9 mouse cellular contexts compared by ENCODE assay signal in the genomic region with DNA sequence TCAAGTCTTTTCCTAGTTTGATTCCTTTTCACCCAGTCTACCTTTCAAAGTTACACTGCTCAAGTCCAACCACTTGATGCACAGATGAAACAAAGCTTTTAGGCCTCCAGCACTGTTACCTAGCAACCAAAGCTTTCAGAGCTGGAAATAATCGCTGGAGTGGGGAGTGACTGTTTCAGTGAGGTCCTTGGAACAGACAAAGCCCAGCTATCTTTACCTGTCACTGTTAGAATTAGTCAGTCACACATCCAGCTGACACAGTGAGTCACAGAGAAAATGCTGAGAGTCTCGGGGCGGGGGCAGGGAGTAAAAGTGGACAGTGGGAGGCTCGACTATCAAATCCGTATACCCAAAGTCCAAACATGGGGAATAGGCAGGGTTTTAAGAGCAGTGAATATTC. TPM values are rescaled to one million over a fixed set of nuclear protein-coding genes. Genes with fewer than 3 reads are reported as not detected.
DNase-seq lines count a peak whose midpoint lies in the region; ATAC-seq lines count a peak whose summit lies in the region.
"Had no signal": no experiment of that assay in that cellular context is flagged by ENCODE, and none has a peak within 500 bp of the region (broad histone marks: within the 10 kb centered on the region; RNA-seq: fewer than 3 reads in every experiment).

No protein-coding gene starts in this region.

- intact Hi-C loops in heart, postnatal 36 days (cut with DNase I) = no loop called here

- H3K4me1 ChIP-seq in heart, embryonic 12.5 days (replicated peaks) = peaks cover 20% of the 10 kb centered on the region
- peaks cover 11% of the 10 kb centered on the region for H3K4me1 ChIP-seq in forebrain, embryonic 15.5 days
- peaks cover 13% of the 10 kb centered on the region for H3K4me1 ChIP-seq in midbrain, embryonic 12.5 days
- H3K4me1 ChIP-seq: limb, embryonic 12.5 days had no signal

- no peak overlapping the region for H3K9ac ChIP-seq in heart, embryonic 12.5 days
- no peak overlapping the region for H3K9ac ChIP-seq in forebrain, embryonic 15.5 days (replicated peaks)
- H3K9ac ChIP-seq in midbrain, embryonic 12.5 days (replicated peaks) = no peak overlapping the region
- H3K9ac ChIP-seq: limb, embryonic 12.5 days had no signal

- no peak overlapping the region for H3K4me3 ChIP-seq in heart, embryonic 12.5 days
- H3K4me3 ChIP-seq in forebrain, embryonic 15.5 days = no peak overlapping the region
- H3K4me3 ChIP-seq in midbrain, embryonic 12.5 days = no peak overlapping the region
- H3K4me3 ChIP-seq: limb, embryonic 12.5 days had no signal

- peak overlapping the region; percentile 85 for H3K27ac ChIP-seq in heart, embryonic 12.5 days (ENCODE audit: poor library complexity, severe bottlenecking)
- H3K27ac ChIP-seq in forebrain, embryonic 15.5 days (replicated peaks) = peak overlapping the region; percentile 66
- no peak overlapping the region for H3K27ac ChIP-seq in midbrain, embryonic 12.5 days (replicated peaks)
- H3K27ac ChIP-seq: limb, embryonic 12.5 days had no signal

- H3K36me3 ChIP-seq in heart, embryonic 12.5 days = peaks cover 5% of the 10 kb centered on the region
- H3K36me3 ChIP-seq in forebrain, embryonic 15.5 days = no peaks in the 10 kb centered on the region
- H3K36me3 ChIP-seq in midbrain, embryonic 12.5 days = peaks cover 4% of the 10 kb centered on the region; the same call in 1 of the 2 replicates

- 17% methylated on average over 5 of the region's 5 CpGs for WGBS in heart, embryonic 12.5 days
- WGBS in forebrain, embryonic 15.5 days = 8% methylated on average over 5 of the region's 5 CpGs
- WGBS in midbrain, embryonic 12.5 days = 23% methylated on average over 5 of the region's 5 CpGs

- peaks cover 13% of the 10 kb centered on the region; the same call in 1 of the 2 replicates for H3K27me3 ChIP-seq in heart, embryonic 12.5 days (replicated peaks)
- H3K27me3 ChIP-seq in forebrain, embryonic 15.5 days = no peaks in the 10 kb centered on the region
- peaks cover 3% of the 10 kb centered on the region for H3K27me3 ChIP-seq in midbrain, embryonic 12.5 days
- H3K27me3 ChIP-seq: limb, embryonic 12.5 days had no signal

- 0 out of 2 replicates have a peak overlapping the region, but pooled peaks have one; percentile 1 for H3K4me2 ChIP-seq in heart, embryonic 12.5 days
- H3K4me2 ChIP-seq in forebrain, embryonic 15.5 days (replicated peaks) = no peak overlapping the region
- H3K4me2 ChIP-seq in midbrain, embryonic 12.5 days (replicated peaks) = peak overlapping the region; percentile 8; the same call in 1 of the 2 replicates
- H3K4me2 ChIP-seq: limb, embryonic 12.5 days had no signal

- ATAC-seq in heart, embryonic 12.5 days (ENCODE audit: insufficient number of reproducible peaks, low FRiP score) = peak; percentile 52; the same call in 1 of the 2 replicates
- peak; percentile 53 for ATAC-seq in forebrain, embryonic 15.5 days (replicated peaks)
- ATAC-seq in midbrain, embryonic 12.5 days (ENCODE audit: low FRiP score, low read depth) = peak; percentile 62; the same call in 1 of the 2 replicates

- H3K9me3 ChIP-seq in heart, embryonic 12.5 days (replicated peaks) = no peaks in the 10 kb centered on the region
- no peaks in the 10 kb centered on the region for H3K9me3 ChIP-seq in forebrain, embryonic 15.5 days
- H3K9me3 ChIP-seq in midbrain, embryonic 12.5 days = no peaks in the 10 kb centered on the region
- H3K9me3 ChIP-seq: limb, embryonic 12.5 days had no signal

- DNase-seq in heart, postnatal 36 days = no peak
- DNase-seq in ZHBTc4 (ENCODE audit: low read depth, low spot score) = peak; percentile 47
- DNase-seq in kidney, adult 11 months = no peak
- no peak for DNase-seq in layer of hippocampus, adult 8-10 months (ENCODE audit: low spot score in 2 of 2)
- no peak for DNase-seq in cerebellum, postnatal 14 days

RNA-seq across cellular contexts. Expression of gene Wfs1, which starts 28.5 kb away (rescaled TPM):
- polyA plus RNA-seq in heart, embryonic 12.5 days (2016; fragmentation: Nextera tagmentation; extraction: Ambion mirVana) = 32.0 and 32.7 TPM in 2 replicates
- 10 to 100 TPM; 81.6 to 82.0 TPM for total RNA-seq in heart, postnatal 36 days (2021)
- 5.3 and 6.1 TPM in 2 replicates for polyA plus RNA-seq in forebrain, embryonic 15.5 days (2015; fragmentation: Nextera tagmentation; extraction: Ambion mirVana)
- 7.2 and 7.9 TPM in 2 replicates for polyA plus RNA-seq in midbrain, embryonic 12.5 days (2016; fragmentation: Nextera tagmentation; extraction: Ambion mirVana)
- 100 to 1,000 TPM; 141 to 176 (median 159) TPM for total RNA-seq in layer of hippocampus, adult 8-10 months (2022)
